Mouse (Mus musculus) cortical plate, adult 2 months (tissue): ENCODE results near the gene Alg1.

Experiments used
- CTCF ChIP-seq: fragments of 200-500 bp; IDR thresholded peaks from 2 replicates; pipeline ENCODE4 v1.5.1; 2011; ENCODE audit warnings: mild to moderate bottlenecking, control low read depth, low read length; ENCODE audit not compliant: insufficient read depth; ENCODE audit errors: extremely low read depth
- POLR2A ChIP-seq: fragments of 200-500 bp; IDR thresholded peaks from 2 replicates; pipeline ENCODE4 v1.6.1; 2011; ENCODE audit warnings: mild to moderate bottlenecking, low read length, control low read depth; ENCODE audit not compliant: insufficient read depth; ENCODE audit errors: extremely low read depth

DNA sequence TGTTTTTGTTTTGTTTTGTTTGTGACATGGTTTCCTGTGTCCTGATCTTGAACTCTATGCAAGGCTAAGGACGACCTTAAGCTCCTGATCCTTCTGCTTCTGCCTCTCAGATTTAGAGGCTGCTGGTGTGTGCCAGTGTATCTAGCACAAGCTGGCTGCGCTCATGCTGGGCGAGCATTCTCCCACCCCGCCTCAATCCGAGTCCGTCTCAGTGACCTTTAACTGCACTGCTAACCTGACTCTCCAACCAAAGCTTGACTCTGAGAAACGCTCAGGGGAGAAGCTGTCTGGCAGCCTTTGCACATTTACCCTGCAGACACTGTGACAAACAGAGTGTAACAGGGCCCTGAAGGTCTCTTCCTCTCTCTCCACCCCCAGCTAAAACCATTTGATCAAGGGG, 47.7 kb upstream of the Alg1 start:
- no peak for TF ChIP-seq CTCF
- TF ChIP-seq POLR2A = no peak
